In genomic region chr8:119624916-119625315, GRCm38 (mm10) we compare ENCODE assay signal across 24 mouse cellular contexts. TPM values are rescaled to one million over a fixed set of nuclear protein-coding genes. Genes with fewer than 3 reads are reported as not detected.
"Had no signal": no experiment of that assay in that cellular context is flagged by ENCODE, and none has a peak within 500 bp of the region (broad histone marks: within the 10 kb centered on the region; RNA-seq: fewer than 3 reads in every experiment).

No protein-coding gene starts in this region.

- H3K4me3 ChIP-seq: midbrain, embryonic 10.5 days; midbrain, embryonic 12.5 days; myocyte; neural tube, embryonic 13.5 days; neural tube, embryonic 15.5 days had no signal

- H3K27me3 ChIP-seq: midbrain, embryonic 12.5 days; neural tube, embryonic 13.5 days; neural tube, embryonic 15.5 days had no signal

- H3K27ac ChIP-seq: midbrain, embryonic 10.5 days; midbrain, embryonic 12.5 days; neural tube, embryonic 13.5 days; neural tube, embryonic 15.5 days had no signal

- H3K4me1 ChIP-seq: neural tube, embryonic 13.5 days; neural tube, embryonic 15.5 days had no signal

- DNase-seq: lung, adult 18-20 months; lung, embryonic 14.5 days; lung, postnatal 10 days; lung, postnatal 4 days; midbrain, embryonic 14.5 days; retina, postnatal 1 day; right cerebral cortex, adult 18-20 months; right cerebral cortex, postnatal 14 days; spleen, adult 18-20 months; thymus, adult 18-20 months; thymus, postnatal 14 days; thymus, postnatal 36 days had no signal

- H3K9me3 ChIP-seq: midbrain, embryonic 10.5 days; midbrain, embryonic 12.5 days; neural tube, embryonic 13.5 days; neural tube, embryonic 15.5 days had no signal

- H3K36me3 ChIP-seq: midbrain, embryonic 10.5 days; midbrain, embryonic 12.5 days; neural tube, embryonic 13.5 days; neural tube, embryonic 15.5 days had no signal

- ATAC-seq: midbrain, embryonic 16.5 days had no signal

RNA-seq across cellular contexts. Expression of gene Kcng4, which starts 10.6 kb away (rescaled TPM):
- total RNA-seq: megakaryocyte, adult 5-6 weeks; megakaryocyte-erythroid progenitor cell, adult 5-6 weeks had no signal
- polyA plus RNA-seq: lung, embryonic 14.5 days; midbrain, embryonic 12.5 days; myocyte; neural tube, embryonic 13.5 days had no signal

RNA-seq across cellular contexts. Expression of gene Adad2, which starts 12.4 kb away (rescaled TPM):
- total RNA-seq: megakaryocyte, adult 5-6 weeks; megakaryocyte-erythroid progenitor cell, adult 5-6 weeks had no signal
- polyA plus RNA-seq: lung, embryonic 14.5 days; lung, embryonic 16.5 days; myocyte; neural tube, embryonic 11.5 days; neural tube, embryonic 13.5 days; stomach, embryonic 14.5 days; thymus, postnatal 0 days had no signal

RNA-seq across cellular contexts. Expression of gene Wfdc1, which starts 41.2 kb away (rescaled TPM):
- total RNA-seq: megakaryocyte, adult 5-6 weeks; megakaryocyte-erythroid progenitor cell, adult 5-6 weeks had no signal

RNA-seq across cellular contexts. Expression of gene Dnaaf1, which starts 49.9 kb away (rescaled TPM):
- total RNA-seq: megakaryocyte, adult 5-6 weeks had no signal
- polyA plus RNA-seq: lung, embryonic 14.5 days; neural tube, embryonic 11.5 days had no signal
